Mouse (Mus musculus) stomach, postnatal 0 days (tissue): ENCODE measurements at regions not wholly inside any gene's neighbourhood (a gene's known extent, or its start where the extent isn't known, plus 50 kb on each side); places are given as distances from the start of the nearest gene placed in this dataset.

ENCODE experiments used
- ATAC-seq: fragments of 200-750 bp; cut with Nextera tagmentation; 2 replicates; pipeline ENCODE4 v1.8.0; 2017; ENCODE audit not compliant: low FRiP score, low TSS enrichment
- DNase-seq: peaks from one replicate; pipeline ENCODE4 v3.0.0-alpha.2; 2016; ENCODE audit warnings: low spot score
- H3K27ac ChIP-seq: fragments of 300-500 bp; sonication (generic); replicated peaks from 2 replicates; pipeline ENCODE4 v1.5.1; 2014; ENCODE audit warnings: mild to moderate bottlenecking, control low read depth
- H3K27me3 ChIP-seq: fragments of 300-500 bp; sonication (generic); 2 replicates; pipeline ENCODE4 v1.6.1; 2014; ENCODE audit warnings: low read length; ENCODE audit not compliant: control insufficient read depth, insufficient read depth
- H3K36me3 ChIP-seq: fragments of 300-500 bp; sonication (generic); 2 replicates; pipeline ENCODE4 v1.6.1; 2014; ENCODE audit warnings: low read length, mixed read lengths; ENCODE audit not compliant: control insufficient read depth, insufficient read depth
- H3K4me1 ChIP-seq: fragments of 300-500 bp; sonication (generic); replicated peaks from 2 replicates; pipeline ENCODE4 v1.6.1; 2014; ENCODE audit warnings: antibody characterized with exemption; ENCODE audit not compliant: control insufficient read depth, insufficient read depth
- H3K4me2 ChIP-seq: fragments of 300-500 bp; sonication (generic); replicated peaks from 2 replicates; pipeline ENCODE4 v1.6.1; 2014; ENCODE audit warnings: low read depth, mild to moderate bottlenecking, control low read depth, moderate library complexity
- H3K4me3 ChIP-seq: fragments of 300-500 bp; sonication (generic); 2 replicates; pipeline ENCODE4 v1.5.1; 2014; ENCODE audit warnings: low read depth, low read length, control low read depth
- H3K9ac ChIP-seq: fragments of 300-500 bp; sonication (generic); 2 replicates; pipeline ENCODE4 v1.6.1; 2014; ENCODE audit warnings: mild to moderate bottlenecking, low read length, control low read depth, mixed read lengths
- H3K9me3 ChIP-seq: fragments of 300-500 bp; sonication (generic); 2 replicates; pipeline ENCODE4 v1.6.1; 2016; ENCODE audit warnings: low read length; ENCODE audit not compliant: control insufficient read depth
- CTCF ChIP-seq: IDR thresholded peaks from 2 replicates; pipeline ENCODE4 v1.5.1; 2016; ENCODE audit warnings: antibody characterized with exemption, low read depth, mild to moderate bottlenecking, moderate library complexity
- EP300 ChIP-seq: optimal IDR thresholded peaks from 2 replicates; pipeline ENCODE3; 2016; ENCODE audit warnings: antibody characterized with exemption
- WGBS: fragments of 180-500 bp; shearing (Covaris S2); extraction: QIAGEN DNeasy Blood & Tissue Kit; methylation state at CpG from one replicate; pipeline ENCODE4 v1.1.7; 2014; 5-methylcytosine and 5-hydroxymethylcytosine counted together

- Histone ChIP-seq H3K27ac (no peak overlapping the region), H3K36me3 (no peaks in the 10 kb centered on the region), H3K4me2 (no peak overlapping the region), H3K9ac (no peak overlapping the region), H3K9me3 (no peaks in the 10 kb centered on the region), H3K4me3 (no peak overlapping the region), H3K4me1 (no peaks in the 10 kb centered on the region), H3K27me3 (no peaks in the 10 kb centered on the region)
- no peak for DNase-seq
- no peak for ATAC-seq
- TF ChIP-seq CTCF (no peak), EP300 (no peak)
- 74% methylated on average over 7 of the region's 7 CpGs for WGBS
These were observed 407.2 kb downstream of the Prss52 start for GRCm38 (mm10) chr14:64511300-64511699.

DNA sequence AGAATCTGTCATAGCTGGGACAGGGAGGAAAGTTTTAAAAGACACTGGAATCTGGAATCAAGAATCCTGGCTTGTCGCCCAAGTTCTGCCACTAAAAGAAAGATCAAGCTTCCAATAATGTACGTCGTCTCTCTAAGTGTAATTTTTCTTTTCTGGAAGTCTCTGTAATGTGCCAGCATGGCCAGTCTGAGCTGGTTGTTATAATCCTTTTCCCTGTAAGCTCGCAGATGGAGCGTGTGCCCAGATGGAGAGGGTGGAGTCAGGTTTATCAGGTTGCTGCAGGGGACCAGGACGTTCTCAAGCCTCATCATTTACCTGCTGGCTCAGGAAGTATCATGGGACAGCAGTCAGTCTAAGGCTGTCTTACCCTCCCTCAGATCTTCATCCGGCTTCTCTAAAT is 408.6 kb downstream of the Prss52 start:
- TF ChIP-seq CTCF (no peak), EP300 (no peak)
- WGBS, result 32% methylated on average over 7 of the region's 7 CpGs
- no peak overlapping the region for H3K27ac ChIP-seq
- H3K36me3 ChIP-seq, result no peaks in the 10 kb centered on the region
- H3K9me3 ChIP-seq, result no peaks in the 10 kb centered on the region
- no peak for ATAC-seq
- no peak overlapping the region for H3K9ac ChIP-seq
- H3K27me3 ChIP-seq, result no peaks in the 10 kb centered on the region
- H3K4me2 ChIP-seq, result no peak overlapping the region
- H3K4me3 ChIP-seq, result no peak overlapping the region
- no peaks in the 10 kb centered on the region for H3K4me1 ChIP-seq
- DNase-seq, result no peak

GRCm38 (mm10) chr14:64517584-64518195 is 413.6 kb downstream of the Prss52 start:
- TF ChIP-seq EP300, result no peak
- TF ChIP-seq CTCF, result no peak
- no peak overlapping the region for H3K4me2 ChIP-seq
- H3K4me1 ChIP-seq, result no peaks in the 10 kb centered on the region
- ATAC-seq (no peak), DNase-seq (no peak)
- H3K4me3 ChIP-seq, result no peak overlapping the region
- no peaks in the 10 kb centered on the region for H3K36me3 ChIP-seq
- no peak overlapping the region for H3K27ac ChIP-seq
- H3K9ac ChIP-seq, result no peak overlapping the region
- no peaks in the 10 kb centered on the region for H3K9me3 ChIP-seq
- H3K27me3 ChIP-seq, result no peaks in the 10 kb centered on the region
- WGBS, result 57% methylated on average over 7 of the region's 7 CpGs

GRCm38 (mm10) chr14:64524641-64525040 is 420.6 kb downstream of the Prss52 start:
- Histone ChIP-seq H3K4me2 (no peak overlapping the region), H3K27me3 (no peaks in the 10 kb centered on the region), H3K4me1 (no peaks in the 10 kb centered on the region), H3K9me3 (no peaks in the 10 kb centered on the region), H3K27ac (no peak overlapping the region), H3K4me3 (no peak overlapping the region), H3K9ac (no peak overlapping the region), H3K36me3 (no peaks in the 10 kb centered on the region)
- no peak for DNase-seq
- TF ChIP-seq CTCF (no peak), EP300 (no peak)
- no peak for ATAC-seq
- 54% methylated on average over 8 of the region's 8 CpGs for WGBS

- TF ChIP-seq EP300, result no peak
- TF ChIP-seq CTCF, result no peak
- Histone ChIP-seq H3K9ac (no peak overlapping the region), H3K4me2 (no peak overlapping the region), H3K27me3 (no peaks in the 10 kb centered on the region), H3K4me3 (no peak overlapping the region), H3K4me1 (no peaks in the 10 kb centered on the region), H3K9me3 (no peaks in the 10 kb centered on the region), H3K36me3 (no peaks in the 10 kb centered on the region), H3K27ac (no peak overlapping the region)
- DNase-seq, result no peak
- 39% methylated on average over 10 of the region's 10 CpGs for WGBS
- no peak for ATAC-seq
These were observed 421.4 kb downstream of the Prss52 start for GRCm38 (mm10) chr14:64525302-64526078.

- TF ChIP-seq EP300 (no peak), CTCF (no peak)
- Histone ChIP-seq H3K4me3 (no peak overlapping the region), H3K4me1 (no peaks in the 10 kb centered on the region), H3K36me3 (no peaks in the 10 kb centered on the region), H3K27ac (no peak overlapping the region), H3K9me3 (no peaks in the 10 kb centered on the region), H3K4me2 (no peak overlapping the region), H3K9ac (no peak overlapping the region), H3K27me3 (no peaks in the 10 kb centered on the region)
- DNase-seq (no peak), ATAC-seq (no peak)
- 66% methylated on average over 3 of the region's 3 CpGs for WGBS
These were observed 426.5 kb downstream of the Prss52 start for GRCm38 (mm10) chr14:64530541-64530940.
